Mouse (Mus musculus) heart, embryonic 13.5 days (tissue): ENCODE measurements at regions not wholly inside any gene's neighbourhood (a gene's known extent, or its start where the extent isn't known, plus 50 kb on each side); places are given as distances from the start of the nearest gene placed in this dataset.

ENCODE experiments used
- ATAC-seq: fragments of 200-750 bp; cut with Nextera tagmentation; 2 replicates; pipeline ENCODE4 v1.8.0; 2017; ENCODE audit warnings: moderate TSS enrichment; ENCODE audit not compliant: insufficient number of reproducible peaks, low FRiP score, low TSS enrichment; ENCODE audit errors: extremely low read depth
- H3K27ac ChIP-seq: fragments of 300-500 bp; sonication (generic); replicated peaks from 2 replicates; pipeline ENCODE4 v1.5.1; 2015; ENCODE audit warnings: moderate library complexity, mild to moderate bottlenecking, inconsistent platforms
- H3K27me3 ChIP-seq: fragments of 300-500 bp; sonication (generic); replicated peaks from 2 replicates; pipeline ENCODE4 v1.6.1; 2015; ENCODE audit warnings: mild to moderate bottlenecking, inconsistent platforms
- H3K36me3 ChIP-seq: fragments of 300-500 bp; sonication (generic); 2 replicates; pipeline ENCODE4 v1.6.1; 2015; ENCODE audit warnings: mild to moderate bottlenecking, inconsistent platforms
- H3K4me1 ChIP-seq: fragments of 300-500 bp; sonication (generic); 2 replicates; pipeline ENCODE4 v1.6.1; 2015; ENCODE audit warnings: inconsistent platforms
- H3K4me2 ChIP-seq: fragments of 300-500 bp; sonication (generic); 2 replicates; pipeline ENCODE4 v1.6.1; 2015; ENCODE audit warnings: inconsistent platforms, mild to moderate bottlenecking, moderate library complexity
- H3K4me3 ChIP-seq: fragments of 300-500 bp; sonication (generic); 2 replicates; pipeline ENCODE4 v1.5.1; 2015; ENCODE audit warnings: moderate library complexity, mild to moderate bottlenecking, inconsistent platforms
- H3K9ac ChIP-seq: fragments of 300-500 bp; sonication (generic); 2 replicates; pipeline ENCODE4 v1.6.1; 2015; ENCODE audit warnings: inconsistent platforms, mild to moderate bottlenecking, moderate library complexity
- H3K9me3 ChIP-seq: fragments of 300-500 bp; sonication (generic); 2 replicates; pipeline ENCODE4 v1.6.1; 2016; ENCODE audit warnings: inconsistent platforms
- WGBS: fragments of 180-500 bp; shearing (Covaris S2); methylation state at CpG from one replicate; pipeline ENCODE4 v1.1.7; 2015; ENCODE audit warnings: mixed read lengths; 5-methylcytosine and 5-hydroxymethylcytosine counted together

GRCm38 (mm10) chr2:30716580-30717565, 86.6 kb downstream of the 1700001O22Rik start:
- Histone ChIP-seq H3K27me3 (no peaks in the 10 kb centered on the region), H3K4me2 (peak overlapping the region; percentile 71), H3K4me3 (peak overlapping the region; percentile 32), H3K36me3 (no peaks in the 10 kb centered on the region), H3K27ac (peak overlapping the region; percentile 100), H3K4me1 (peaks cover 78% of the 10 kb centered on the region), H3K9me3 (no peaks in the 10 kb centered on the region), H3K9ac (peak overlapping the region; percentile 80)
- no peak for ATAC-seq
- 3% methylated on average over 24 of the region's 24 CpGs for WGBS

- Histone ChIP-seq H3K9ac (peak overlapping the region; percentile 80), H3K36me3 (no peaks in the 10 kb centered on the region), H3K4me3 (no peak overlapping the region), H3K27me3 (no peaks in the 10 kb centered on the region), H3K9me3 (no peaks in the 10 kb centered on the region), H3K27ac (peak overlapping the region; percentile 100), H3K4me2 (peak overlapping the region; percentile 71; the same call in 1 of the 2 replicates), H3K4me1 (peaks cover 76% of the 10 kb centered on the region)
- 52% methylated on average over 4 of the region's 4 CpGs for WGBS
- no peak for ATAC-seq
These were observed 87.6 kb downstream of the 1700001O22Rik start for GRCm38 (mm10) chr2:30715720-30716310.

DNA sequence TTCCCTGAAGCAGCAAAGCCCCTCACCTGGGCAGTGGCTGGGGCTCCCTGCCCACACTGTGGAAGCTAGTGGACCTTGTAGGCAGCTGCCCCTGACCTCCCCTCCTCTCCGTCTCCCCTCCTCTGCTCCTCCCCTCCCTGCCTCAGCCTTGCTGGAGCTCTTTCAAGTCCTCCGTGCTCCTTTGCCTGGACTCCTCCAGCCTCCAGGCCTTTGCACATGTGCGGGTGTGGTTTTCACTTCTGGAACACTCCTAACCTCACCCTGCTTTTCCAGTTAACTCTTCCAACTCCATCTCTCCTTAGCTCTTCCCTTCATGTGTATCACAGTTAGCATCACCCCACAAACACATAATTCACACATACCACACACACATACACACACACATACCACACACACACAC, 89.9 kb downstream of the 1700001O22Rik start:
- Histone ChIP-seq H3K27ac (peak overlapping the region; percentile 97), H3K9ac (peak overlapping the region; percentile 47; the same call in 1 of the 2 replicates), H3K4me1 (peaks cover 71% of the 10 kb centered on the region), H3K4me3 (no peak overlapping the region), H3K4me2 (no peak overlapping the region), H3K27me3 (no peaks in the 10 kb centered on the region), H3K36me3 (no peaks in the 10 kb centered on the region), H3K9me3 (no peaks in the 10 kb centered on the region)
- no peak for ATAC-seq
- WGBS = 21% methylated on average over 3 of the region's 3 CpGs

DNA sequence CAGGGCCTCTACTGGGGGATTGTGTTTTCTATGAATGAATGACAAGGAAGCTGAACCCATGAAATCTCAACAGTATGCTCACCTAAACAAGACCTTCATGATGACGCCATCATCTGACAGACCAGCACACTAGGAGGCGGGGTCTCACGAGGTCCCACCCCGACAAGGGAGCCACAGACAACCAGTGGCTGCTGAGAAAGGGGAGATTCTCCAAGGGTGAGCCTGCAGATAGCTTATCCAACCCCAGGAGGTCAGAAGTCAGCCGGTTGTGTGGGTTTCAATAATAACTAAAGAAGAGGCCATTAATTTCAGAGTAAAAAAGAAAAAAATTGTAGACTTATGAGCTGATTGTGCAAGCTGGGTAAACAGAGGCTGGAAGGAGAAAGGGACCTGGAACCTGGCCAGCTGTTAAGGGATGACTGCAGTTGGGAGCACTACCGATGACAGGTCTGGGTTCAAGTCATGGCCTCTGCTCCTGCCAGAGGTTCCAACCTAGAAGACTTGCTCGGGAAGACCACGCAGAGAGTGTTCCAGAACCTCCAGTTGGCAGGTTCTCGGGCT, 90.5 kb downstream of the 1700001O22Rik start:
- H3K27me3 ChIP-seq = no peaks in the 10 kb centered on the region
- no peak overlapping the region for H3K4me3 ChIP-seq
- ATAC-seq = no peak
- no peaks in the 10 kb centered on the region for H3K36me3 ChIP-seq
- peaks cover 70% of the 10 kb centered on the region for H3K4me1 ChIP-seq
- H3K9me3 ChIP-seq = no peaks in the 10 kb centered on the region
- peak overlapping the region; percentile 89 for H3K9ac ChIP-seq
- 57% methylated on average over 9 of the region's 9 CpGs for WGBS
- H3K27ac ChIP-seq = peak overlapping the region; percentile 97
- no peak overlapping the region for H3K4me2 ChIP-seq

DNA sequence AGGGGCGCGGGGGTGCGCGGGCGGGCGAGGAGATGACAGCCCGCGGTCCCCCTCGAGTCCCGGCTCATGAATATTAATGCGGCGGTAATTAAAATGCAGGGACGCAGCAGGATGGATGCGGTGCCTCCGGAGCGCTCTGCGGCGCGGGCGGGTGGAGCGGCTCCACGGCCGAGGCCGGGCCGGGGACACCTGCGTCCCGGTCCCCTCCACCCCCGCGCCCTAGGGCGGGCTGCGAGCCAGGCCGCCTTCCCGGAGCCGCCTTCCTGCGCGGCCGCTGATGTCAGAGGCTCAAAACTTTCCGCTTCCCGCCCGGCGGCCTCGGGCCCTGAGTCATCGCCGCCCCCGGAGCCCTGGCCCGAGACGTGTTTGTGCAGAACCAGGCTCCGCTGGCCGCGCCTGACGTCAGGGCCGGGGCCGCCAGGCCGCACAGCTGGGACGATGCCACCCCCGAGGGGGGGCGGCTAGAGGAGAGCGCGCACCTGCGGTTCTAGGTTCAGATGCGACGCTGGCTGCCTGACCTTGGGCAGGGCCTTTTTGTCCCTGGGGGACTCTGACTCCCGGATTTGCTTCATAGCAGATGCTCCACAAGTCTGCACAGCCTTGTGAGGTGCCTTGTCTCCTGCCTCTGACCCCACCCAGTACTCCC, 91.5 kb downstream of the 1700001O22Rik start:
- H3K9ac ChIP-seq = peak overlapping the region; percentile 89
- H3K36me3 ChIP-seq = no peaks in the 10 kb centered on the region
- H3K4me3 ChIP-seq = peak overlapping the region; percentile 60
- H3K9me3 ChIP-seq = no peaks in the 10 kb centered on the region
- H3K4me1 ChIP-seq = peaks cover 69% of the 10 kb centered on the region
- H3K27ac ChIP-seq = peak overlapping the region; percentile 97
- no peaks in the 10 kb centered on the region for H3K27me3 ChIP-seq
- WGBS = under 1% methylated on average over 63 of the region's 63 CpGs
- peak; percentile 14; the same call in 1 of the 2 replicates for ATAC-seq
- peak overlapping the region; percentile 85 for H3K4me2 ChIP-seq

GRCm38 (mm10) chr2:30711476-30711852, 92.0 kb downstream of the 1700001O22Rik start:
- Histone ChIP-seq H3K27me3 (no peaks in the 10 kb centered on the region), H3K27ac (peak overlapping the region; percentile 97), H3K36me3 (no peaks in the 10 kb centered on the region), H3K9ac (peak overlapping the region; percentile 89), H3K4me2 (peak overlapping the region; percentile 85), H3K9me3 (no peaks in the 10 kb centered on the region), H3K4me1 (peaks cover 68% of the 10 kb centered on the region), H3K4me3 (peak overlapping the region; percentile 60)
- WGBS = 5% methylated on average over 15 of the region's 15 CpGs
- ATAC-seq = no peak

DNA sequence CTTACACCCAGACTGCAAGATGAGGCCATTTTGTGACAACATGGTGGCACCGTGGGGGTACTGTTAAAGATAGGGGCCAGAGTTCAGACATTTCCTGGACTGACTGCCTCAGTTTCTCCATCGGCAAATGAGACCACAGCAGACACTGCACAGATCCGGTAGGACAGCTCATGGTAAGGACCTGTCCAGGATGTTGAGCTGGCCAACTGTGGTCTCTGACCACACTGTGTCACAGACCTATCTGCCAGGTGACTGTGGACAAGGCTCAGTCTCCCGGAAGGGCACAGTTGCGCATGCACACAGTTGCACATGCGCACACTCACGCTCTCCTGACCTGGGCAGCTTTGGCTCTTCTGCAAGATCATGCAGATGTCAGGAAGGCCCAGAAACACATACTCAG, 92.6 kb downstream of the 1700001O22Rik start:
- Histone ChIP-seq H3K36me3 (no peaks in the 10 kb centered on the region), H3K27me3 (no peaks in the 10 kb centered on the region), H3K4me2 (peak overlapping the region; percentile 85; the same call in 1 of the 2 replicates), H3K27ac (peak overlapping the region; percentile 97), H3K4me1 (peaks cover 68% of the 10 kb centered on the region), H3K9me3 (no peaks in the 10 kb centered on the region), H3K9ac (peak overlapping the region; percentile 89; the same call in 1 of the 2 replicates), H3K4me3 (peak overlapping the region; percentile 60; the same call in 1 of the 2 replicates)
- no peak for ATAC-seq
- 89% methylated on average over 7 of the region's 7 CpGs for WGBS

GRCm38 (mm10) chr2:30709386-30709884, 94.0 kb downstream of the 1700001O22Rik start:
- peaks cover 68% of the 10 kb centered on the region for H3K4me1 ChIP-seq
- H3K27ac ChIP-seq = peak overlapping the region; percentile 100
- H3K36me3 ChIP-seq = no peaks in the 10 kb centered on the region
- 59% methylated on average over 3 of the region's 3 CpGs for WGBS
- H3K27me3 ChIP-seq = no peaks in the 10 kb centered on the region
- no peak overlapping the region for H3K4me3 ChIP-seq
- no peak overlapping the region for H3K4me2 ChIP-seq
- peaks cover under 1% of the 10 kb centered on the region; the same call in 1 of the 2 replicates for H3K9me3 ChIP-seq
- no peak for ATAC-seq
- peak overlapping the region; percentile 89 for H3K9ac ChIP-seq

DNA sequence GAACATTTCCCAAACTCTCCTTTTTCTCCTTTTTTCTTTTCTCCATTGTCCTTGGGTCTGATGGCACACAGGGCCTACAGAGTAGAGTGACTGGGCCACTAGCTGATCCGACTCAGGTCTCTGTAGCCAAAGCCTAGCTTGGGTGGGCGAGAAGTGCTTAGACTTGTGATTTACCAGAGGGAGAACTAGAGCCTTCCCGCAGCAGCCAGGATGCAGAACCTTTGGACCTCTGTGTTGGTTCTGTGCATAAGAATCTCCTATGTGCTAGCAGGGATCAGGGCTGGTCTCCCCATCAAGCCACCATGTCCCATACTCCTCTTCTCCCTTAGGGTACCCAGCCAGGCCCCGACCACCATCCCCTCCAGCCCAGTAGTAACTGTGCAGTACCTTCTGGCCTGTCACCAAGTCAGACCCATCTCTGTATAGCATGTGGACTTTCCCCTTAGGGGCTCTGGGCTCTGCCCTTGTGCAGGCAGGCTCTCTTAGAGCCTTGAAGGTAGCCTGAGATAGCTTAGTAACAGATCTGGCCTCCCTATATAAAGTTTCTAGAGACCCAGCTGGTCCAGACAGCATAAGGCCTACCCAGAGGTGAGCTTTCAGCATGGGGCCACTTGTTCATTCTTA, 94.6 kb downstream of the 1700001O22Rik start:
- H3K4me3 ChIP-seq = no peak overlapping the region

GRCm38 (mm10) chr2:30708001-30708683, 95.3 kb downstream of the 1700001O22Rik start:
- under 1% methylated on average over 47 of the region's 48 CpGs for WGBS
- H3K4me1 ChIP-seq = peaks cover 60% of the 10 kb centered on the region

More for the DNA sequence above, 94.6 kb downstream of the 1700001O22Rik start:
- H3K9ac ChIP-seq = peak overlapping the region; percentile 89
- WGBS = 63% methylated on average over 4 of the region's 4 CpGs
- peak overlapping the region; percentile 88 for H3K4me2 ChIP-seq
- no peak for ATAC-seq
- H3K27ac ChIP-seq = peak overlapping the region; percentile 100
- no peaks in the 10 kb centered on the region for H3K27me3 ChIP-seq
- peaks cover 4% of the 10 kb centered on the region; the same call in 1 of the 2 replicates for H3K9me3 ChIP-seq
- peaks cover 68% of the 10 kb centered on the region for H3K4me1 ChIP-seq
- H3K36me3 ChIP-seq = no peaks in the 10 kb centered on the region

More at GRCm38 (mm10) chr2:30708001-30708683, 95.3 kb downstream of the 1700001O22Rik start:
- no peaks in the 10 kb centered on the region for H3K27me3 ChIP-seq
- ATAC-seq = peak; percentile 43
- peak overlapping the region; percentile 88 for H3K4me2 ChIP-seq
- peaks cover 4% of the 10 kb centered on the region; the same call in 1 of the 2 replicates for H3K9me3 ChIP-seq
- peak overlapping the region; percentile 100 for H3K27ac ChIP-seq
- peak overlapping the region; percentile 89 for H3K9ac ChIP-seq
- peak overlapping the region; percentile 54 for H3K4me3 ChIP-seq
- no peaks in the 10 kb centered on the region for H3K36me3 ChIP-seq
